Mouse (Mus musculus) embryonic fibroblast, embryonic 13.5 days (primary cell): ENCODE results near the gene Slc29a1.

Source experiments
- CTCF ChIP-seq: IDR thresholded peaks from 2 replicates; pipeline ENCODE4 v1.5.1; 2011; ENCODE audit warnings: mild to moderate bottlenecking, control low read depth, low read length, moderate library complexity, borderline replicate concordance; ENCODE audit not compliant: insufficient read depth
- POLR2A ChIP-seq: IDR thresholded peaks from 2 replicates; pipeline ENCODE4 v1.6.1; 2011; ENCODE audit warnings: low read depth, mild to moderate bottlenecking, control low read depth, low read length, moderate library complexity

DNA sequence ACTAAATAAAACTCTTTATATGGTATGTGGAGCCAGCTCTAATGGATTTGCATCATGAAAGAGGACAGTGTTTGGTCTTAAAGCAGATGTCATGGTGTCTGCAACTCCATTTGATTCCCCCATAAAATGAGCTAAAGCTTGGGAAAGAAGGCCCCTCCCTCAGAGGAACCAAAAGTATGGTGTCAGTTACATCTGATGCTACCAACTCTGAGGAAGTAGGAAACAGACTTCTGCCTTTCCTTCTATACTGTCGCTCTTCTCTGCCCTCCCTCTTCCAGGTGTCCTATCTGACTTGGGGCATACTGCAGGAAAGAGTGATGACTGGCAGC, 33.4 kb downstream of the Slc29a1 start:
- TF ChIP-seq CTCF (no peak), POLR2A (no peak; the same call in 1 of the 2 replicates)
